Mouse (Mus musculus) bone marrow macrophage, adult 2 months (primary cell): ENCODE results near the gene Gm21915.

Source experiments
- CTCF ChIP-seq: IDR thresholded peaks from 2 replicates; pipeline ENCODE4 v1.5.1; 2012; ENCODE audit warnings: low read depth, mild to moderate bottlenecking, low read length, moderate library complexity
- POLR2A ChIP-seq: IDR thresholded peaks from 2 replicates; pipeline ENCODE4 v1.6.1; 2012; ENCODE audit warnings: mild to moderate bottlenecking, low read depth, low read length, borderline replicate concordance

DNA sequence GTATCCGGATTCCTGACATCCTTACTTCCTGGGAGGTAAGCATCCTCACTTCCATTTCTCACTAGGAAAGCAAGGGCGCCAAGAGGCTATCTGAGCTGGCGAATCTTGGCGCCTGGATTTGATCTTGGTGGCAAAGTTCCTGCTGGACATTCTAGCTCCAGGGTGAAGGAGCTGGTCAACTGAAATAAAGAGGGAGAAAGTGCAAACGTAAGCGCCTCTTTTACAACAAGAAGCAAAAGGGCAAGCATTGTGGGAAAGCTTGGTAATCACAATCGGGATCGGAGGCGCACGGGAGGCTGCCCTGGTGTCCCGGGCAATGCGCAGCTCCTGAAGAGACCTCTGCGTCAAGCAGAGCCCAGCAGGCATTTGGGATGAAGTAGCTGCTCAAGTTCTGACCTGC is 41.0 kb upstream of the Gm21915 start:
- TF ChIP-seq CTCF (no peak), POLR2A (no peak)
